Mouse (Mus musculus): ENCODE measurements around the gene Tbx1.

DNA sequence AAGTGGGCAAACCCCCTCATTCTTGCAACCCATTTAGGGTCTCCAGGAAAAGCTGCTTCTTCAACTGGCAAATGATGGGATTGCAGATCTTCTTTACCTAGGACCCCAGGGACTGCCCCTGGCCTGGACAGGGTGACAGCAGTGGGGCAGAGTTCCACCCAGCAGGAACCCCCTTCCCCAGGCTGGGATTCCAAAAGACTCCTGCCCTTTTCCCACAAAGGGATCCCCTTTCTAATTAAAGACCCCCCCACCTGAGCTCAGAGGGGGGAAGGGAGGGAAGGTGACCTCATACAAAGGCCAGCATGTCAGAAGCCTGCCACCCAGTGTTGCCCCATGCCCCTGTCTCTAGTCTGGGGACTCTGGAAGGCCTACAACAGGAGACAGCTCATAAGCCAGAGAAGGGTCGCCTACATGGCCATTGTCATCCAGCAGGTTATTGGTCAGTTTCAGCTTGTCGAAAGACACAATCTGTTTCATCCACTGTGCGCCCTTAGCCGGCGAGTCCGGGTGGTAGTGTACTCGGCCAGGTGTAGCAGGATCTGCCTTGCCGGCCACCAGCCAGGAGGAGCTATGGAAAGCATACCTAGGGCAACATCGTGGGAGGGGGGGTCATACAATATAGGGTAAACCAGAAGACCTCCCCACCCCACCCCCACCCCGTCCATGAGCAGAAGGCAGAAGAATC, 6.7 kb downstream of the Tbx1 start:
- no peak for TF ChIP-seq EP300 (IDR thresholded peaks at IDR 0.05; ENCODE audit: low read depth)
- TF ChIP-seq CTCF (IDR thresholded peaks at IDR 0.05; ENCODE audit: low read depth) = no peak

Data from liver, postnatal 0 days (tissue).